Mouse (Mus musculus) neural tube, embryonic 15.5 days (tissue): Measurements from ENCODE around the gene Rnf13. TPM values are rescaled to one million over a fixed set of nuclear protein-coding genes. Genes with fewer than 3 reads are reported as not detected.
"Not testable (repeated sequence)": the region's sequence is repeated elsewhere in the genome, so short reads cannot be mapped to it uniquely, and the experiment has no call there.

Experiments used
- ATAC-seq: fragments of 200-750 bp; cut with Nextera tagmentation; 2 replicates; pipeline ENCODE4 v1.8.0; 2017; ENCODE audit warnings: mild to moderate bottlenecking, moderate TSS enrichment, moderate library complexity; ENCODE audit not compliant: low FRiP score
- H3K27ac ChIP-seq: fragments of 300-500 bp; sonication (generic); replicated peaks from 2 replicates; pipeline ENCODE4 v1.5.1; 2015; ENCODE audit warnings: mild to moderate bottlenecking, inconsistent platforms
- H3K27me3 ChIP-seq: fragments of 300-500 bp; sonication (generic); replicated peaks from 2 replicates; pipeline ENCODE4 v1.6.1; 2015; ENCODE audit warnings: inconsistent platforms
- H3K36me3 ChIP-seq: fragments of 300-500 bp; sonication (generic); 2 replicates; pipeline ENCODE4 v1.6.1; 2015; ENCODE audit warnings: inconsistent platforms
- H3K4me1 ChIP-seq: fragments of 300-500 bp; sonication (generic); 2 replicates; pipeline ENCODE4 v1.6.1; 2015; ENCODE audit warnings: inconsistent platforms
- H3K4me2 ChIP-seq: fragments of 300-500 bp; sonication (generic); 2 replicates; pipeline ENCODE4 v1.6.1; 2015; ENCODE audit warnings: inconsistent platforms, mild to moderate bottlenecking, moderate library complexity
- H3K4me3 ChIP-seq: fragments of 300-500 bp; sonication (generic); replicated peaks from 2 replicates; pipeline ENCODE4 v1.5.1; 2015; ENCODE audit warnings: mild to moderate bottlenecking, inconsistent platforms
- H3K9ac ChIP-seq: fragments of 300-500 bp; sonication (generic); replicated peaks from 2 replicates; pipeline ENCODE4 v1.6.1; 2015; ENCODE audit warnings: mild to moderate bottlenecking, inconsistent platforms
- H3K9me3 ChIP-seq: fragments of 300-500 bp; sonication (generic); replicated peaks from 2 replicates; pipeline ENCODE4 v1.6.1; 2016; ENCODE audit warnings: inconsistent platforms
- WGBS: fragments of 180-500 bp; shearing (Covaris S2); methylation state at CpG from one replicate; pipeline ENCODE4 v1.1.7; 2015; ENCODE audit warnings: mixed read lengths; 5-methylcytosine and 5-hydroxymethylcytosine counted together
- polyA plus RNA-seq: library from polyadenylated mRNA; unstranded; fragments of >200 nt; fragmentation: Nextera tagmentation; extraction: Ambion mirVana; gene quantifications from 2 replicates; pipeline ENCODE4 v1.2.1, GENCODE M21; 2015

The Rnf13 gene
- polyA plus RNA-seq, 1 experiment from 2014 or later: 91.4 TPM

DNA sequence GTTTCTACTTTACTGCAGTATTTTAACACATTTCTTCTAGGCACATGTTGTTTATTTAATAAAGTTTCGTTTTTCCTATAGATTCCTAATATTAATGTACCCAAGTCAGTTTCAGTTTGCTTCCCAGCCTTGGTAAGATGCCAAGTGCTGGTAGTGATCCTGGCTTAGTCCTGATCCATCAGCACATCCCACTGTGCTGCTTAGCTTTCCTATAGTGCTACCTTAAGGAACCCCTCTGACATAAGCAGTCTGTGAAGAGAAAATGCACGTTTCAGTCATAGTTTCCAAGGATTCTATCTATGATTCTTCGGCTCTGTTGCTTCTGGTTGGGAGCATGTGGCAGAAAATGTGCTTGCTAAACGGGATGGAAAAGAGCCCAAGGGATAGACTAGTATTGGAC lies 52.6 kb downstream of the Rnf13 start:
- WGBS: 74% methylated on average over 4 of the region's 4 CpGs
- Histone ChIP-seq H3K4me3 (no peak overlapping the region), H3K9me3 (no peaks in the 10 kb centered on the region), H3K9ac (no peak overlapping the region), H3K27ac (no peak overlapping the region), H3K4me1 (no peaks in the 10 kb centered on the region), H3K27me3 (no peaks in the 10 kb centered on the region), H3K4me2 (no peak overlapping the region), H3K36me3 (no peaks in the 10 kb centered on the region)
- ATAC-seq: no peak

- Histone ChIP-seq H3K4me3 (no peak overlapping the region), H3K4me1 (no peaks in the 10 kb centered on the region), H3K27ac (no peak overlapping the region), H3K9me3 (no peaks in the 10 kb centered on the region), H3K27me3 (no peaks in the 10 kb centered on the region), H3K36me3 (no peaks in the 10 kb centered on the region), H3K4me2 (no peak overlapping the region), H3K9ac (no peak overlapping the region)
- 66% methylated on average over 7 of the region's 7 CpGs for WGBS
- no peak for ATAC-seq
These were observed 53.4 kb downstream of the Rnf13 start for GRCm38 (mm10) chr3:57789005-57789962.

DNA sequence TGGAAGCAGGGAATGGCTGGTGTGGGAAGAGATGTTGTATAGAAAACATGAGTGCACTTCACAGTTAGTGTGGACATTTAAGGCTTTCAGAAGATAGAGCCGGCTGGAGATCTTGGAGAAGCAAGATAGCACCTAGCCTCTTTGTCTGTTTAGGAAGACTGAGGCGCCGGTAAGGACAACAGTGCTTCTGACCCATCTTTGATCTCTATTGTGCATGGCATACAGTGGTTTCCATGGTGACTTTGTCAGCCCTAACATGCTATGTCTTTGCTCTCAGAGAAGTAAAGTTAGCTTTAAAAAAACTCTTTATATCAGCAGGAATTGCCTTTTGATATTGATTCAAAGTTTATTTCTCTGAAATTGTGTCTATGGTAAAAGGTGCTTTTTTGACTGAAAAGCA lies 55.2 kb downstream of the Rnf13 start:
- no peak overlapping the region for H3K4me2 ChIP-seq
- no peaks in the 10 kb centered on the region for H3K36me3 ChIP-seq
- H3K4me1 ChIP-seq: no peaks in the 10 kb centered on the region
- H3K27me3 ChIP-seq: no peaks in the 10 kb centered on the region
- no peaks in the 10 kb centered on the region for H3K9me3 ChIP-seq
- H3K27ac ChIP-seq: no peak overlapping the region
- H3K4me3 ChIP-seq: no peak overlapping the region
- H3K9ac ChIP-seq: no peak overlapping the region
- 23% methylated on average over 3 of the region's 3 CpGs for WGBS
- ATAC-seq: no peak

DNA sequence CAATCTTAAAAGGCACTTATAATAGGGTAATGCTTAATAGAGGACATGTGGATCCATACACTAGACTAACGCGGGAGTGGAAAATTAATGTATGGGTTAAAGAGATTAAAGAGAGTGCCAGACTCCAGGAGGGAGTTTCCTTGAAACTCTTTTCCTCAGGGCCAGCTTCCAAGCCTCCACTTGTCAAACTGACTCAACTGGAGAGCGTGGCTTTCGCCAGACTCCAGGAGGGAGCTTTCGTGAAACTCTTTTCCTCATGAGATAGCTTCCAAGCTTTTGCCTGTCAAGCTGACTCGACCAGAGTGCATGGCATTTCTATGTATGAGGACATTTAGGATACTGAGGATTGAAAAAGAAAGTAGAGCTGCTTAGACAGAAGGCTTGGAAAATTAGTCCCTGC lies 59.2 kb downstream of the Rnf13 start:
- H3K9me3 ChIP-seq, H3K27ac ChIP-seq, H3K36me3 ChIP-seq, H3K4me3 ChIP-seq, H3K4me1 ChIP-seq, ATAC-seq, H3K4me2 ChIP-seq, H3K9ac ChIP-seq, H3K27me3 ChIP-seq: not testable (repeated sequence)
- WGBS: 60% methylated on average over 6 of the region's 6 CpGs

- peak; percentile 63; the same call in 1 of the 2 replicates for ATAC-seq
- Histone ChIP-seq H3K36me3 (no peaks in the 10 kb centered on the region), H3K4me1 (no peaks in the 10 kb centered on the region), H3K4me2 (no peak overlapping the region), H3K27ac (no peak overlapping the region), H3K27me3 (no peaks in the 10 kb centered on the region), H3K4me3 (no peak overlapping the region), H3K9ac (no peak overlapping the region), H3K9me3 (no peaks in the 10 kb centered on the region)
- 90% methylated on average over 6 of the region's 6 CpGs for WGBS
These were observed 79.6 kb downstream of the Rnf13 start for GRCm38 (mm10) chr3:57815447-57815846.

DNA sequence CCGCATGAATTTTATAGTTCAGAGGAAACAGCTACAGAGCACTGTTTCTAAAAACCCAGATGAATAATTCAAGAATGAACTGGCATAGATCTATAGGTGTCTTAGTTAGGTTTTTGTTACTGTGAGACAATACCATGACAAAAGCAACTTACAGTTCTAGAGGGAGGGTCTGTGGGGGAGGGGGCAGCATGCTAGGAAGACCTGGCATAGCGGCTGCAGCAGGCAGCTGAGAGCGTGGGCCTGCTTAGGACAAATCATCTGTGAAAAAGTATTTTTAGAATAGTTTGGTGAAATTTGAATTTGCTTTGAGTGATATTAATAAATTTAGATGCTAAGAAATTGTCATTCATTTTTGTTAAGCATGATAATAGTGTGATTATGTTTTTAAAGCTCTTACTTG lies 90.0 kb downstream of the Rnf13 start:
- no peak overlapping the region for H3K4me3 ChIP-seq
- no peak overlapping the region for H3K4me2 ChIP-seq
- H3K36me3 ChIP-seq: peaks cover 20% of the 10 kb centered on the region
- WGBS: 82% methylated on average over 3 of the region's 3 CpGs
- H3K4me1 ChIP-seq: no peaks in the 10 kb centered on the region
- no peak overlapping the region for H3K9ac ChIP-seq
- H3K9me3 ChIP-seq: no peaks in the 10 kb centered on the region
- H3K27ac ChIP-seq: no peak overlapping the region
- no peaks in the 10 kb centered on the region for H3K27me3 ChIP-seq
- no peak for ATAC-seq

DNA sequence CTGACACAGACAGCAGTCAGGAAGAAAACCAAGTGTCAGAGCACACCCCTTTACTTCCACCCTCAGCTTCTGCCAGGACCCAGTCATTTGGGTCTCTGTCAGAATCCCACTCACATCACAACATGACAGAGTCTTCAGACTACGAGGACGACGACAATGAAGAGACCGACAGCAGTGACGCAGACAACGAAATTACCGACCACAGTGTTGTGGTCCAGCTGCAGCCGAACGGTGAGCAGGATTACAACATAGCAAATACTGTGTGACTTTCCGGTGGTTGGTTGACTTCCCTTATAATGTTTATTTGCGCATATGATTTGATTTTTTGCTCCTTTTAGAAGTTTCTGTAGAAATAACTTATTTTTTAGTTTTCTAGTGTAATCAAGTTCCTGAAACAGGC lies 97.7 kb downstream of the Rnf13 start:
- ATAC-seq: no peak
- peaks cover 16% of the 10 kb centered on the region for H3K36me3 ChIP-seq
- 92% methylated on average over 11 of the region's 11 CpGs for WGBS
- H3K4me2 ChIP-seq: no peak overlapping the region
- H3K27ac ChIP-seq: no peak overlapping the region
- H3K9me3 ChIP-seq: no peaks in the 10 kb centered on the region
- no peaks in the 10 kb centered on the region for H3K4me1 ChIP-seq
- no peak overlapping the region for H3K4me3 ChIP-seq
- H3K9ac ChIP-seq: no peak overlapping the region
- no peaks in the 10 kb centered on the region for H3K27me3 ChIP-seq

GRCm38 (mm10) chr3:57836911-57837310 lies 101.0 kb downstream of the Rnf13 start:
- peaks cover 21% of the 10 kb centered on the region for H3K36me3 ChIP-seq
- no peak for ATAC-seq
- H3K4me1 ChIP-seq: no peaks in the 10 kb centered on the region
- no peak overlapping the region for H3K4me2 ChIP-seq
- no peak overlapping the region for H3K27ac ChIP-seq
- 91% methylated on average over 4 of the region's 4 CpGs for WGBS
- no peaks in the 10 kb centered on the region for H3K27me3 ChIP-seq
- H3K9me3 ChIP-seq: no peaks in the 10 kb centered on the region
- H3K4me3 ChIP-seq: no peak overlapping the region
- no peak overlapping the region for H3K9ac ChIP-seq

DNA sequence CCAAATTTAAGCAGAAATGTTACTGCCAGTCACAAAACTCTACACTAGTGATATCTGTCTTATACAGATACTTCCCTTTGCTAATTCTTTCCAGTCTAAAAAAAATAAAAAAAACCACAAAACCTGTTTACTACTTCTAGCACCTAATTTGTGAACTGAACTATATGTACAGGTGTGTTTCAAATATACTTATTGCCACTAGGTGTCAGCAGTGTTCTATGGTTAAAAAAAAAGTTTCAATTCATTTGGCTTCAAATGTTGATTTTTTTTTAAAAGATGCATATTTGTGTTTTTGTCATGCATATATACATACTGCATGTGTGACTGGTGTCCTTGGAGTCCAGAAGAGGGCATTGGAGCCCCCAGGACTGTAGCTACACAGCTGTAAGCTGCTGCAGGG lies 107.9 kb downstream of the Rnf13 start:
- Histone ChIP-seq H3K4me2 (no peak overlapping the region), H3K27me3 (no peaks in the 10 kb centered on the region), H3K36me3 (peaks cover 32% of the 10 kb centered on the region), H3K9ac (no peak overlapping the region), H3K4me3 (no peak overlapping the region), H3K27ac (no peak overlapping the region), H3K9me3 (no peaks in the 10 kb centered on the region), H3K4me1 (peaks cover 21% of the 10 kb centered on the region)
- ATAC-seq: no peak

DNA sequence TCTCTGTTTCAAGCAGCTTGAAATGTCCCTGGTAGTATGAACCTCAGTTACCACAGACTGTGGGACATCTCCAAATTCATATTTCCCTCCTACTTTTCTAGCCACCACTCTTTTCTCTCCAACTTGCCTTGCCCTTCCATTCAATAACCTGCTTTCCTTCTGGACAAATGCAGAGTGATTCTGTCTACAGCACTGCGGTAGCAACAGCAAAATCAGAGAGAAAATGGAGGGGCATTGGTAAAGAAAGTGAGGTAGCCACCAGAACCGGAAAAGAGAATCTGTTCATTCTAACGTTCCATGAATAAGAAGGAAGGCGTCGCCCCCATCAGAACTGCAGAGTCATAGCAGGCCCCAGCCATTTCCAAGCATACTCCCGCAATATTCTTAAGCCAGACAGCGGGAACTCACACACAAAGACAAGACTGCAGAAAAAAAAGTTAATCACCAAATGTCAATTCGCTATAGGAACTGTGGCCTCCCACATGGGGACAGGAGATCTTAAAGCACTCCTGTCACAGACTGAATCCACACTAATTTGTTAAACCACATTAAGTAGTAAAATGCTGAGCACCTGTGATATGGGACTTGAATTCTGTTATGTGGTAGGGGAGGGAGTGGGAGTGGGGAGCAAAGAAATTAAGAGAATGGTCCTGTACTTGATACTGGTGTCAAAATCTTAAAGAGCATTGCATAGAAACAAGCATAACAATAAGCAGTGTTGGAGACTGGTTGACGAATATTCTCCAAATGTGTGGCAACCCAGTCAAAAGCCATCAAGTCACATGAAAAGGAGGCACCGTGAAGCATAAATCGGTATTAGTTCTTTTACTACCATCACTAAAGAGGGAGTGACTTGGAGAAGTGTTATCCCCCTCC lies 110.2 kb downstream of the Rnf13 start:
- Histone ChIP-seq H3K4me2 (peak overlapping the region; percentile 71), H3K4me1 (peaks cover 21% of the 10 kb centered on the region), H3K27me3 (no peaks in the 10 kb centered on the region), H3K9ac (peak overlapping the region; percentile 99), H3K9me3 (no peaks in the 10 kb centered on the region), H3K36me3 (peaks cover 24% of the 10 kb centered on the region), H3K27ac (peak overlapping the region; percentile 100), H3K4me3 (peak overlapping the region; percentile 99)
- WGBS: 9% methylated on average over 11 of the region's 11 CpGs
- no peak for ATAC-seq

DNA sequence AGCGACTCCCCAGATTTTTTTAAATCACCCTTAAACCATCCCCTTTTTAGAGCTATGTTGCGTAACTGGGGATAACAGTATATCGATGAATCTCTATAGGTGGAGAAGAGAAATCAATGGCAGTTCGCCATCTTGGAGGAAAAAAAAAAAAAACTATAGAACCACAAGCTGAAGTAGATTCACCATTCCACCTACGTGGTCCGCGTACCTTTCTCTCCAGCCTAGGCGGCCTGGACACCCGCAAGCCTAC lies 110.7 kb downstream of the Rnf13 start:
- Histone ChIP-seq H3K27me3 (no peaks in the 10 kb centered on the region), H3K4me1 (peaks cover 21% of the 10 kb centered on the region), H3K27ac (peak overlapping the region; percentile 100), H3K36me3 (peaks cover 19% of the 10 kb centered on the region), H3K9me3 (no peaks in the 10 kb centered on the region), H3K4me2 (peak overlapping the region; percentile 71), H3K4me3 (peak overlapping the region; percentile 99), H3K9ac (peak overlapping the region; percentile 99)
- WGBS: under 1% methylated on average over 9 of the region's 9 CpGs
- ATAC-seq: peak; percentile 0; the same call in 1 of the 2 replicates
